In genomic region chr10:45577731-45578297, GRCm38 (mm10) we compare ENCODE assay signal across 8 mouse cellular contexts. TPM values are rescaled to one million over a fixed set of nuclear protein-coding genes. Genes with fewer than 3 reads are reported as not detected.
DNase-seq lines count a peak whose midpoint lies in the region; ATAC-seq and TF ChIP-seq lines count a peak whose summit lies in the region.

Gene Hace1 (plus strand): TSS chr10:45577829.

- peaks cover 27% of the 10 kb centered on the region for H3K36me3 ChIP-seq in erythroblast, embryonic 14.5 days (ENCODE audit: control insufficient read depth)
- no peaks in the 10 kb centered on the region for H3K36me3 ChIP-seq in heart, embryonic 12.5 days
- H3K36me3 ChIP-seq in kidney, embryonic 16.5 days (ENCODE audit: insufficient read depth, low read length) = no peaks in the 10 kb centered on the region

- H3K27ac ChIP-seq in heart, embryonic 12.5 days (ENCODE audit: poor library complexity, severe bottlenecking) = peak within 1 kb of the TSS; percentile 89
- peak within 1 kb of the TSS; percentile 86 for H3K27ac ChIP-seq in kidney, embryonic 16.5 days (ENCODE audit: low read length)

- no peak for TF ChIP-seq CTCF in brain, embryonic 14.5 days (IDR thresholded peaks at IDR 0.05; ENCODE audit: borderline replicate concordance, extremely low read depth, insufficient read depth, insufficient read length)

- peak within 1 kb of the TSS; percentile 84 for H3K9ac ChIP-seq in heart, embryonic 12.5 days
- peak within 1 kb of the TSS; percentile 82 for H3K9ac ChIP-seq in kidney, embryonic 16.5 days (replicated peaks; ENCODE audit: low read length)

- no peaks in the 10 kb centered on the region for H3K27me3 ChIP-seq in erythroblast, embryonic 14.5 days (ENCODE audit: control insufficient read depth)
- no peaks in the 10 kb centered on the region for H3K27me3 ChIP-seq in heart, embryonic 12.5 days (replicated peaks)
- no peaks in the 10 kb centered on the region for H3K27me3 ChIP-seq in kidney, embryonic 16.5 days (ENCODE audit: insufficient read depth, low read length)

- no peaks in the 10 kb centered on the region for H3K9me3 ChIP-seq in erythroblast, embryonic 14.5 days (ENCODE audit: control insufficient read depth, low read length)
- H3K9me3 ChIP-seq in heart, embryonic 12.5 days (replicated peaks) = no peaks in the 10 kb centered on the region
- H3K9me3 ChIP-seq in kidney, embryonic 16.5 days (ENCODE audit: low read length) = no peaks in the 10 kb centered on the region

- peak within 1 kb of the TSS; percentile 79 for H3K4me2 ChIP-seq in heart, embryonic 12.5 days
- H3K4me2 ChIP-seq in kidney, embryonic 16.5 days (replicated peaks; ENCODE audit: low read depth, low read length) = peak within 1 kb of the TSS; percentile 63

- peak; percentile 92 for ATAC-seq in heart, embryonic 12.5 days (ENCODE audit: insufficient number of reproducible peaks, low FRiP score)
- ATAC-seq in kidney, embryonic 16.5 days (ENCODE audit: low FRiP score, low TSS enrichment) = peak; percentile 98

- H3K4me3 ChIP-seq in erythroblast, embryonic 14.5 days (replicated peaks) = peak within 1 kb of the TSS; percentile 78
- peak within 1 kb of the TSS; percentile 72 for H3K4me3 ChIP-seq in heart, embryonic 12.5 days
- peak within 1 kb of the TSS; percentile 72 for H3K4me3 ChIP-seq in kidney, embryonic 16.5 days (ENCODE audit: low read length)

- under 1% methylated on average over 61 of the region's 79 CpGs for WGBS in heart, embryonic 12.5 days
- WGBS in kidney, embryonic 16.5 days = under 1% methylated on average over 73 of the region's 79 CpGs

- peak; percentile 97 for TF ChIP-seq POLR2A in brain, embryonic 14.5 days (IDR thresholded peaks at IDR 0.05; ENCODE audit: borderline replicate concordance, extremely low read depth, insufficient read depth, insufficient read length, poor library complexity, severe bottlenecking)

- H3K4me1 ChIP-seq in erythroblast, embryonic 14.5 days (ENCODE audit: control insufficient read depth) = peaks cover 42% of the 10 kb centered on the region
- no peaks in the 10 kb centered on the region for H3K4me1 ChIP-seq in heart, embryonic 12.5 days (replicated peaks)
- no peaks in the 10 kb centered on the region for H3K4me1 ChIP-seq in kidney, embryonic 16.5 days (ENCODE audit: insufficient read depth, low read length)

- DNase-seq in CD4-positive helper T cell, adult 2 months (ENCODE audit: low read depth, low spot score) = peak; percentile 88
- DNase-seq in brain, embryonic 14.5 days (ENCODE audit: low read depth) = peak; percentile 96
- peak; percentile 92 for DNase-seq in liver
- peak; percentile 20 to 43 for DNase-seq in monocyte, adult 2 months (ENCODE audit: low read depth in 1 of 2, low spot score in 2 of 2)
- DNase-seq in spleen, postnatal 14 days (ENCODE audit: low spot score in 2 of 2) = peak; percentile 72 to 84

RNA-seq across cellular contexts. Expression of gene Hace1, which starts in this region (rescaled TPM):
- polyA plus RNA-seq in brain, embryonic 14.5 days (2012; rRNA removed) = 26.5 and 28.6 TPM in 2 replicates
- 1.5 TPM in 2 replicates for polyA plus RNA-seq in erythroblast, embryonic 14.5 days (2012)
- 21.9 and 23.0 TPM in 2 replicates for polyA plus RNA-seq in heart, embryonic 12.5 days (2016; fragmentation: Nextera tagmentation; extraction: Ambion mirVana)
- polyA plus RNA-seq in kidney, embryonic 16.5 days (2015; fragmentation: Nextera tagmentation; extraction: Ambion mirVana) = 15.6 and 18.5 TPM in 2 replicates

Comparison
In these comparisons a context has a peak if more than half of its experiments do, and no peak if none do; other contexts are left out.
1. Peak in every context shown above with its lines: DNase-seq, ATAC-seq, H3K4me3 ChIP-seq and H3K27ac ChIP-seq.
2. DNase-seq: peak in every context shown above with its lines; median percentile 96 in brain, embryonic 14.5 days; 92 in liver; 88 in CD4-positive helper T cell, adult 2 months; 78 in spleen, postnatal 14 days; 32 in monocyte, adult 2 months.